Mouse (Mus musculus) olfactory bulb, adult 2 months (tissue): Measurements from ENCODE around the gene Lgr5.

Experiments
- CTCF ChIP-seq: fragments of 200-500 bp; IDR thresholded peaks from 2 replicates; pipeline ENCODE4 v1.5.1; 2012; ENCODE audit warnings: low read depth, mild to moderate bottlenecking, low read length, moderate library complexity; ENCODE audit not compliant: insufficient read depth
- POLR2A ChIP-seq: fragments of 200-500 bp; IDR thresholded peaks from 2 replicates; pipeline ENCODE4 v1.6.1; 2012; ENCODE audit warnings: mild to moderate bottlenecking, low read depth, low read length, moderate library complexity; ENCODE audit not compliant: insufficient read depth

GRCm38 (mm10) chr10:115579494-115579893 is 8.1 kb downstream of the Lgr5 start:
- TF ChIP-seq CTCF (no peak), POLR2A (no peak)
